Mouse (Mus musculus) lung, postnatal 0 days (tissue): Measurements from ENCODE around the gene Sp1.

Experiments
- CTCF ChIP-seq: IDR thresholded peaks from 2 replicates; pipeline ENCODE4 v1.5.1; 2016; ENCODE audit warnings: antibody characterized with exemption, mild to moderate bottlenecking
- EP300 ChIP-seq: IDR thresholded peaks from 2 replicates; pipeline ENCODE4 v1.6.1; 2016; ENCODE audit warnings: antibody characterized with exemption, mild to moderate bottlenecking, control low read depth

DNA sequence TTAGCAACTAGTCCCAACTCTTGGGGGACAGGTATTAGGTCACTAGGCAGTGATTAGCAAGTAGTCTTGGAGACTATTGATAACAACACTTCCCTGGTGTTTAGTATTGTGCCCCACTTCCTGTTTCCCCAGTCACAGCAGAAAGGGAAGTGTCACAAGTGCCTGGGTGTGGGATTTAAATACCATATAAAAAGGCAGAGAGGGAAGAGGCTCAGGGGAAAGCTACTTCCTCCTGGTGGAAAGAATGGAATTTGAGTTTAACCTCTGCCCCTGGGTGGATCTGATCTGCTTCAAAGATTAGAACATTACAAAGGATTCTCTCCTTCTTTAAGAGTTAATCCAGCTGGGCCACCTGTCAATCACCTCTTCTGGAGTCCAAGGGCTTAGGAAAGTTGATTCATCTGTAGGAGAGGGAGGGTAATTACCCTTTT, 12.3 kb upstream of the Sp1 start:
- TF ChIP-seq CTCF (no peak), EP300 (0 out of 2 replicates have a peak, but pooled peaks have one; percentile 15)
